Mouse (Mus musculus): ENCODE data around the gene Rprd1b.

GRCm38 (mm10) chr2:157991026-157991425 is 37.3 kb upstream of the Rprd1b start:
- TF ChIP-seq CTCF (IDR thresholded peaks at IDR 0.05; ENCODE audit: extremely low read depth, insufficient read length, insufficient replicate concordance, low read depth, low read length): no peak
- TF ChIP-seq POLR2A (IDR thresholded peaks at IDR 0.05; ENCODE audit: low read depth, low read length): no peak

All from small intestine, adult 2 months (tissue).